Mouse (Mus musculus): ENCODE results near the gene Utrn.

DNA sequence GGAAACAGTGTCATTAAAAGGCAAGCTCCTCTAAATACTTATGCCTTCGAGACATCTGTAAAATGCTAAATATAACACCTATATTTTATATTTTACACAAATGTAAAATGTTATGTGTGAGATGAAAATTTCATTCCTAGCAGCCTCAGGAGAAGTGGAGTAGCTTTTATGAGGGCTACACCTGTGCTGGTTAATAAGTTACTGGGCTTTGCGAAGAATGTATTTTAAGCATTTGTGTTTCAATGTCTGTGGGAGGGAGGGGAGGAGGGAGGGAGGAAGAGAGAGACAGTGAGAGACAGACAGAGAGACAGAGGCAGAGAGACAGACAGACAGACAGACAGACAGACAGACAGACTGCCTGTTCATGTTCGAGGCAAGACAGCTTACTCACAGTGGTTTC, 380.6 kb downstream of the Utrn start:
- TF ChIP-seq POLR2A (IDR thresholded peaks at IDR 0.05; ENCODE audit: insufficient read depth, low read length) = no peak
- no peak for TF ChIP-seq EP300 (IDR thresholded peaks at IDR 0.05; ENCODE audit: insufficient read depth, low read depth, low read length)
- TF ChIP-seq CTCF (IDR thresholded peaks at IDR 0.05; ENCODE audit: low read depth, low read length) = no peak

Data from ES-Bruce4 (cell line).